Mouse (Mus musculus) kidney, embryonic 14.5 days (tissue): ENCODE measurements around the gene Grin2d. TPM values are rescaled to one million over a fixed set of nuclear protein-coding genes. Genes with fewer than 3 reads are reported as not detected.

Experiments used
- ATAC-seq: fragments of 200-750 bp; cut with Nextera tagmentation; 2 replicates; pipeline ENCODE4 v1.8.0; 2017; ENCODE audit warnings: moderate number of reproducible peaks, mild to moderate bottlenecking, moderate TSS enrichment, moderate library complexity; ENCODE audit not compliant: low FRiP score, low TSS enrichment
- H3K27ac ChIP-seq: fragments of 300-500 bp; sonication (generic); 2 replicates; pipeline ENCODE4 v1.5.1; 2014; ENCODE audit warnings: low read depth, mild to moderate bottlenecking, low read length, moderate library complexity, mixed read lengths
- H3K27me3 ChIP-seq: fragments of 300-500 bp; sonication (generic); 2 replicates; pipeline ENCODE4 v1.6.1; 2014; ENCODE audit warnings: mild to moderate bottlenecking, low read length; ENCODE audit not compliant: control insufficient read depth, insufficient read depth
- H3K36me3 ChIP-seq: fragments of 300-500 bp; sonication (generic); 2 replicates; pipeline ENCODE4 v1.6.1; 2014; ENCODE audit warnings: low read length, mixed read lengths; ENCODE audit not compliant: control insufficient read depth, insufficient read depth
- H3K4me1 ChIP-seq: fragments of 300-500 bp; sonication (generic); 2 replicates; pipeline ENCODE4 v1.6.1; 2014; ENCODE audit warnings: low read length, mixed read lengths; ENCODE audit not compliant: control insufficient read depth, insufficient read depth
- H3K4me2 ChIP-seq: fragments of 300-500 bp; sonication (generic); replicated peaks from 2 replicates; pipeline ENCODE4 v1.6.1; 2014; ENCODE audit warnings: low read depth, mild to moderate bottlenecking, low read length
- H3K4me3 ChIP-seq: fragments of 300-500 bp; sonication (generic); 2 replicates; pipeline ENCODE4 v1.5.1; 2014; ENCODE audit warnings: mild to moderate bottlenecking, low read length
- H3K9ac ChIP-seq: fragments of 300-500 bp; sonication (generic); 2 replicates; pipeline ENCODE4 v1.6.1; 2014; ENCODE audit warnings: low read depth, mild to moderate bottlenecking, low read length, moderate library complexity
- H3K9me3 ChIP-seq: fragments of 300-500 bp; sonication (generic); 2 replicates; pipeline ENCODE4 v1.6.1; 2016; ENCODE audit warnings: low read length; ENCODE audit not compliant: control insufficient read depth
- WGBS: fragments of 180-500 bp; shearing (Covaris S2); extraction: QIAGEN DNeasy Blood & Tissue Kit; methylation state at CpG from one replicate; pipeline ENCODE4 v1.1.7; 2014; 5-methylcytosine and 5-hydroxymethylcytosine counted together
- polyA plus RNA-seq: library from polyadenylated mRNA; unstranded; fragments of >200 nt; fragmentation: Nextera tagmentation; extraction: Ambion mirVana; gene quantifications from 2 replicates; pipeline ENCODE4 v1.2.1, GENCODE M21; 2014

Gene Grin2d
- polyA plus RNA-seq, 1 experiment from 2014 or later: 0.28 TPM

- Histone ChIP-seq H3K4me3 (no peak within 1 kb of the TSS), H3K4me2 (no peak within 1 kb of the TSS), H3K9me3 (no peaks in the 10 kb centered on the region), H3K36me3 (peaks cover 55% of the 10 kb centered on the region), H3K9ac (no peak within 1 kb of the TSS), H3K27ac (no peak within 1 kb of the TSS), H3K27me3 (no peaks in the 10 kb centered on the region), H3K4me1 (peaks cover 7% of the 10 kb centered on the region)
- no peak for ATAC-seq
- WGBS: 71% methylated on average over 7 of the region's 7 CpGs
These were observed 53.6 kb downstream of the Grin2d start, which contains the start of gene Kcnj14 for GRCm38 (mm10) chr7:45824598-45824997. Gene Kcnj14, minus strand, starts transcription at chr7:45824782.

GRCm38 (mm10) chr7:45820913-45821312 lies 57.3 kb downstream of the Grin2d start:
- H3K9me3 ChIP-seq: no peaks in the 10 kb centered on the region
- H3K27me3 ChIP-seq: no peaks in the 10 kb centered on the region
- 0 out of 2 replicates have a peak, but pooled peaks cover 4% of the 10 kb centered on the region for H3K4me1 ChIP-seq
- peaks cover 18% of the 10 kb centered on the region for H3K36me3 ChIP-seq
- H3K27ac ChIP-seq: no peak overlapping the region
- H3K4me2 ChIP-seq: no peak overlapping the region
- ATAC-seq: no peak
- H3K4me3 ChIP-seq: no peak overlapping the region
- H3K9ac ChIP-seq: no peak overlapping the region

- ATAC-seq: peak; percentile 53; the same call in 1 of the 2 replicates
- WGBS: 8% methylated on average over 25 of the region's 25 CpGs
- peak overlapping the region; percentile 23; the same call in 1 of the 2 replicates for H3K9ac ChIP-seq
- no peak overlapping the region for H3K27ac ChIP-seq
- peaks cover 7% of the 10 kb centered on the region; the same call in 1 of the 2 replicates for H3K36me3 ChIP-seq
- peak overlapping the region; percentile 39 for H3K4me2 ChIP-seq
- H3K9me3 ChIP-seq: no peaks in the 10 kb centered on the region
- H3K27me3 ChIP-seq: no peaks in the 10 kb centered on the region
- peak overlapping the region; percentile 16; the same call in 1 of the 2 replicates for H3K4me3 ChIP-seq
- H3K4me1 ChIP-seq: peaks cover 9% of the 10 kb centered on the region
These were observed 58.3 kb downstream of the Grin2d start for GRCm38 (mm10) chr7:45819843-45820242.

GRCm38 (mm10) chr7:45815984-45816351 lies 62.2 kb downstream of the Grin2d start:
- H3K36me3 ChIP-seq: peaks cover 20% of the 10 kb centered on the region
- no peak overlapping the region for H3K4me3 ChIP-seq
- no peaks in the 10 kb centered on the region for H3K27me3 ChIP-seq
- peaks cover 22% of the 10 kb centered on the region for H3K4me1 ChIP-seq
- H3K4me2 ChIP-seq: no peak overlapping the region
- no peaks in the 10 kb centered on the region for H3K9me3 ChIP-seq
- H3K27ac ChIP-seq: no peak overlapping the region
- 69% methylated on average over 2 of the region's 2 CpGs for WGBS
- no peak overlapping the region for H3K9ac ChIP-seq
- no peak for ATAC-seq

- Histone ChIP-seq H3K36me3 (peaks cover 25% of the 10 kb centered on the region), H3K9ac (no peak overlapping the region), H3K4me3 (no peak overlapping the region), H3K9me3 (no peaks in the 10 kb centered on the region), H3K4me2 (0 out of 2 replicates have a peak overlapping the region, but pooled peaks have one; percentile 41), H3K27ac (no peak overlapping the region), H3K27me3 (no peaks in the 10 kb centered on the region), H3K4me1 (peaks cover 22% of the 10 kb centered on the region)
- ATAC-seq: no peak
- 69% methylated on average over 10 of the region's 10 CpGs for whole genome bisulfite sequencing
These were observed 62.7 kb downstream of the Grin2d start for GRCm38 (mm10) chr7:45815323-45815983.

GRCm38 (mm10) chr7:45814841-45815240 lies 63.3 kb downstream of the Grin2d start:
- H3K27me3 ChIP-seq: no peaks in the 10 kb centered on the region
- H3K9ac ChIP-seq: no peak overlapping the region
- 13% methylated on average over 5 of the region's 5 CpGs for WGBS
- no peak for ATAC-seq
- H3K9me3 ChIP-seq: no peaks in the 10 kb centered on the region
- H3K27ac ChIP-seq: no peak overlapping the region
- peaks cover 32% of the 10 kb centered on the region for H3K36me3 ChIP-seq
- H3K4me3 ChIP-seq: peak overlapping the region; percentile 27
- peaks cover 20% of the 10 kb centered on the region for H3K4me1 ChIP-seq
- H3K4me2 ChIP-seq: peak overlapping the region; percentile 41

- H3K9me3 ChIP-seq: no peaks in the 10 kb centered on the region
- H3K4me3 ChIP-seq: peak within 1 kb of the TSS; percentile 87
- H3K4me1 ChIP-seq: peaks cover 18% of the 10 kb centered on the region
- H3K4me2 ChIP-seq: peak within 1 kb of the TSS; percentile 58
- peak within 1 kb of the TSS; percentile 99 for H3K9ac ChIP-seq
- H3K36me3 ChIP-seq: peaks cover 39% of the 10 kb centered on the region
- peak within 1 kb of the TSS; percentile 99 for H3K27ac ChIP-seq
- ATAC-seq: peak; percentile 98
- H3K27me3 ChIP-seq: no peaks in the 10 kb centered on the region
- 0% methylated on average over 53 of the region's 92 CpGs for WGBS
These were observed 64.1 kb downstream of the Grin2d start, which contains the start of gene Cyth2 for GRCm38 (mm10) chr7:45813787-45814779. Gene Cyth2, minus strand, starts transcription at chr7:45814581.

GRCm38 (mm10) chr7:45812921-45813320 lies 65.3 kb downstream of the Grin2d start:
- Histone ChIP-seq H3K9me3 (no peaks in the 10 kb centered on the region), H3K4me2 (peak overlapping the region; percentile 58), H3K27ac (no peak overlapping the region), H3K4me3 (peak overlapping the region; percentile 87), H3K4me1 (peaks cover 18% of the 10 kb centered on the region), H3K9ac (peak overlapping the region; percentile 99), H3K36me3 (peaks cover 51% of the 10 kb centered on the region), H3K27me3 (no peaks in the 10 kb centered on the region)
- no peak for ATAC-seq
- 84% methylated on average over 8 of the region's 8 CpGs for WGBS
